Comparison of ENCODE assay signal across 10 mouse cellular contexts in genomic region chr12:28974571-28975041, GRCm38 (mm10).
DNase-seq lines count a peak whose midpoint lies in the region; ATAC-seq and TF ChIP-seq lines count a peak whose summit lies in the region.
"Had no signal": no experiment of that assay in that cellular context is flagged by ENCODE, and none has a peak within 500 bp of the region (broad histone marks: within the 10 kb centered on the region; RNA-seq: fewer than 3 reads in every experiment).

No protein-coding gene starts in this region.

- DNase-seq in Muller cell, postnatal 12 days (ENCODE audit: inconsistent ontology term) = peak; percentile 68
- peak; percentile 56 to 88 for DNase-seq in layer of hippocampus, postnatal 14 days (ENCODE audit: low spot score in 2 of 2)

- H3K36me3 ChIP-seq in intestine, postnatal 0 days (ENCODE audit: control insufficient read depth, insufficient read depth) = no peaks in the 10 kb centered on the region
- no peaks in the 10 kb centered on the region for H3K36me3 ChIP-seq in intestine, embryonic 16.5 days (ENCODE audit: control insufficient read depth, insufficient read depth, low read length)
- H3K36me3 ChIP-seq in forebrain, embryonic 13.5 days (ENCODE audit: poor library complexity, severe bottlenecking) = no peaks in the 10 kb centered on the region
- H3K36me3 ChIP-seq in intestine, embryonic 15.5 days = no peaks in the 10 kb centered on the region

- no peak overlapping the region for H3K4me2 ChIP-seq in intestine, postnatal 0 days (replicated peaks; ENCODE audit: low read depth)
- H3K4me2 ChIP-seq in intestine, embryonic 16.5 days (ENCODE audit: low read depth, low read length) = no peak overlapping the region
- H3K4me2 ChIP-seq in forebrain, embryonic 13.5 days = no peak overlapping the region
- no peak overlapping the region for H3K4me2 ChIP-seq in intestine, embryonic 15.5 days (replicated peaks)

- no peak overlapping the region for H3K4me3 ChIP-seq in intestine, postnatal 0 days (ENCODE audit: low read depth, low read length)
- no peak overlapping the region for H3K4me3 ChIP-seq in intestine, embryonic 16.5 days (ENCODE audit: low read length)
- no peak overlapping the region for H3K4me3 ChIP-seq in forebrain, embryonic 13.5 days
- H3K4me3 ChIP-seq in olfactory bulb, adult 2 months (ENCODE audit: insufficient read depth, low read depth, low read length) = no peak overlapping the region
- no peak overlapping the region for H3K4me3 ChIP-seq in intestine, embryonic 15.5 days (replicated peaks)
- H3K4me3 ChIP-seq: erythroblast, embryonic 14.5 days had no signal

- TF ChIP-seq POLR2A in olfactory bulb, adult 2 months (IDR thresholded peaks at IDR 0.05; ENCODE audit: insufficient read depth, low read depth, low read length) = no peak

- TF ChIP-seq CTCF in intestine, postnatal 0 days (IDR thresholded peaks at IDR 0.05; ENCODE audit: low read depth) = peak; percentile 50
- peak; percentile 31; the same call in 1 of the 2 replicates for TF ChIP-seq CTCF in olfactory bulb, adult 2 months (IDR thresholded peaks at IDR 0.05; ENCODE audit: insufficient read depth, low read depth, low read length)

- no peaks in the 10 kb centered on the region for H3K27me3 ChIP-seq in intestine, postnatal 0 days (replicated peaks; ENCODE audit: control insufficient read depth, insufficient read depth, low read length)
- no peaks in the 10 kb centered on the region for H3K27me3 ChIP-seq in intestine, embryonic 16.5 days (replicated peaks; ENCODE audit: control insufficient read depth, insufficient read depth, low read length)
- H3K27me3 ChIP-seq in forebrain, embryonic 13.5 days = no peaks in the 10 kb centered on the region
- H3K27me3 ChIP-seq in intestine, embryonic 15.5 days (replicated peaks) = no peaks in the 10 kb centered on the region

- ATAC-seq in intestine, postnatal 0 days = no peak
- no peak for ATAC-seq in intestine, embryonic 16.5 days
- ATAC-seq in forebrain, embryonic 13.5 days = peak; percentile 89
- ATAC-seq in erythroblast, adult 5-6 weeks (replicated peaks; ENCODE audit: low FRiP score, poor library complexity, severe bottlenecking) = no peak
- ATAC-seq in intestine, embryonic 15.5 days = no peak

- no peak overlapping the region for H3K9ac ChIP-seq in intestine, postnatal 0 days (ENCODE audit: low read depth, low read length)
- no peak overlapping the region for H3K9ac ChIP-seq in intestine, embryonic 16.5 days (ENCODE audit: low read depth, low read length)
- no peak overlapping the region for H3K9ac ChIP-seq in forebrain, embryonic 13.5 days
- no peak overlapping the region for H3K9ac ChIP-seq in intestine, embryonic 15.5 days

- no peak overlapping the region for H3K27ac ChIP-seq in intestine, postnatal 0 days (ENCODE audit: low read depth, low read length)
- no peak overlapping the region for H3K27ac ChIP-seq in intestine, embryonic 16.5 days (ENCODE audit: low read length)
- peak overlapping the region; percentile 32; the same call in 1 of the 2 replicates for H3K27ac ChIP-seq in forebrain, embryonic 13.5 days
- peak overlapping the region; percentile 43 for H3K27ac ChIP-seq in olfactory bulb, adult 2 months (ENCODE audit: insufficient read depth, low read depth, low read length)
- no peak overlapping the region for H3K27ac ChIP-seq in intestine, embryonic 15.5 days
- H3K27ac ChIP-seq: macrophage had no signal

- H3K4me1 ChIP-seq in intestine, postnatal 0 days (replicated peaks; ENCODE audit: control insufficient read depth, insufficient read depth, low read length) = no peaks in the 10 kb centered on the region
- H3K4me1 ChIP-seq in intestine, embryonic 16.5 days (ENCODE audit: control insufficient read depth, insufficient read depth, low read length) = no peaks in the 10 kb centered on the region
- peaks cover 9% of the 10 kb centered on the region for H3K4me1 ChIP-seq in forebrain, embryonic 13.5 days
- peaks cover 11% of the 10 kb centered on the region for H3K4me1 ChIP-seq in olfactory bulb, adult 2 months (ENCODE audit: control insufficient read depth, insufficient read depth, low read length)
- H3K4me1 ChIP-seq in intestine, embryonic 15.5 days (replicated peaks) = no peaks in the 10 kb centered on the region

- 68% methylated on average over 6 of the region's 6 CpGs for WGBS in intestine, postnatal 0 days
- WGBS in intestine, embryonic 16.5 days = 60% methylated on average over 6 of the region's 6 CpGs
- 12% methylated on average over 6 of the region's 6 CpGs for WGBS in forebrain, embryonic 13.5 days
- WGBS in olfactory bulb, adult 2 months = 23% methylated on average over 6 of the region's 6 CpGs
- 64% methylated on average over 6 of the region's 6 CpGs for WGBS in intestine, embryonic 15.5 days

- no peaks in the 10 kb centered on the region for H3K9me3 ChIP-seq in intestine, postnatal 0 days (ENCODE audit: control insufficient read depth)
- H3K9me3 ChIP-seq in intestine, embryonic 16.5 days (ENCODE audit: control insufficient read depth, low read length) = 0 out of 2 replicates have a peak, but pooled peaks cover 2% of the 10 kb centered on the region
- peaks cover 4% of the 10 kb centered on the region; the same call in 1 of the 2 replicates for H3K9me3 ChIP-seq in forebrain, embryonic 13.5 days (replicated peaks)
- H3K9me3 ChIP-seq in intestine, embryonic 15.5 days = no peaks in the 10 kb centered on the region

Comparison
In these comparisons a context has a peak if more than half of its experiments do, and no peak if none do; other contexts are left out.
1. H3K27ac ChIP-seq: peak in forebrain, embryonic 13.5 days (single experiment) and olfactory bulb, adult 2 months (single experiment); none in intestine, postnatal 0 days (single experiment), intestine, embryonic 16.5 days (single experiment) and intestine, embryonic 15.5 days (single experiment).